29 mouse cellular contexts compared by ENCODE assay signal in genomic region chr7:49291208-49291892, GRCm38 (mm10).
A peak's percentile ranks its signal among the peaks of the same experiment; 100 is the strongest.
DNase-seq lines count a peak whose midpoint lies in the region; ATAC-seq and TF ChIP-seq lines count a peak whose summit lies in the region.
"Had no signal": no experiment of that assay in that cellular context is flagged by ENCODE, and none has a peak within 500 bp of the region (broad histone marks: within the 10 kb centered on the region; RNA-seq: fewer than 3 reads in every experiment).

No protein-coding gene starts in this region.

- H3K4me2 ChIP-seq in intestine, embryonic 15.5 days (replicated peaks): peak overlapping the region; percentile 45
- H3K4me2 ChIP-seq in liver, embryonic 13.5 days: no peak overlapping the region
- no peak overlapping the region for H3K4me2 ChIP-seq in kidney, embryonic 14.5 days (replicated peaks; ENCODE audit: low read depth, low read length)
- H3K4me2 ChIP-seq: forebrain, embryonic 15.5 days; heart, embryonic 12.5 days; hindbrain, embryonic 13.5 days; lung, embryonic 14.5 days had no signal

- peak overlapping the region; percentile 21 to 40 for H3K4me3 ChIP-seq in MEL (ENCODE audit: control insufficient read depth in 1 of 2, insufficient read depth in 1 of 2, low read depth in 2 of 2, low read length in 2 of 2)
- no peak overlapping the region for H3K4me3 ChIP-seq in intestine, embryonic 15.5 days (replicated peaks)
- H3K4me3 ChIP-seq in liver, embryonic 13.5 days (replicated peaks): no peak overlapping the region
- no peak overlapping the region for H3K4me3 ChIP-seq in kidney, embryonic 14.5 days (ENCODE audit: low read length)
- H3K4me3 ChIP-seq: forebrain, embryonic 10.5 days; forebrain, embryonic 15.5 days; gastrocnemius, adult 2 months; heart, adult 2 months; heart, embryonic 12.5 days; hindbrain, embryonic 13.5 days had no signal

- WGBS in intestine, embryonic 15.5 days: 73% methylated on average over 8 of the region's 8 CpGs
- WGBS in liver, embryonic 13.5 days (ENCODE audit: insufficient replicate concordance): 62% methylated on average over 8 of the region's 8 CpGs
- WGBS in kidney, embryonic 14.5 days: 88% methylated on average over 8 of the region's 8 CpGs

- ATAC-seq in intestine, embryonic 15.5 days: peak; percentile 85
- peak; percentile 43; the same call in 1 of the 2 replicates for ATAC-seq in liver, embryonic 13.5 days (ENCODE audit: low read depth)
- peak; percentile 79 for ATAC-seq in megakaryocyte-erythroid progenitor cell, adult 5-6 weeks (replicated peaks; ENCODE audit: low FRiP score, low TSS enrichment, poor library complexity, severe bottlenecking)
- no peak for ATAC-seq in kidney, embryonic 14.5 days (ENCODE audit: low FRiP score, low TSS enrichment)
- ATAC-seq: forebrain, embryonic 15.5 days had no signal

- peaks cover 0 to 17% of the 10 kb centered on the region in 2 experiments; a peak in 2 of 4 replicates for H3K36me3 ChIP-seq in MEL (ENCODE audit: control insufficient read depth in 1 of 2, insufficient read depth in 2 of 2, low read length in 2 of 2)
- H3K36me3 ChIP-seq in intestine, embryonic 15.5 days: no peaks in the 10 kb centered on the region
- H3K36me3 ChIP-seq in liver, embryonic 13.5 days: no peaks in the 10 kb centered on the region
- H3K36me3 ChIP-seq in kidney, embryonic 14.5 days (ENCODE audit: control insufficient read depth, insufficient read depth, low read length): no peaks in the 10 kb centered on the region
- H3K36me3 ChIP-seq: forebrain, embryonic 10.5 days; forebrain, embryonic 15.5 days; hindbrain, embryonic 13.5 days had no signal

- no peaks in the 10 kb centered on the region for H3K27me3 ChIP-seq in MEL (ENCODE audit: control insufficient read depth in 1 of 2, insufficient read depth in 2 of 2, low read length in 2 of 2)
- no peaks in the 10 kb centered on the region for H3K27me3 ChIP-seq in intestine, embryonic 15.5 days (replicated peaks)
- no peaks in the 10 kb centered on the region for H3K27me3 ChIP-seq in liver, embryonic 13.5 days
- H3K27me3 ChIP-seq in kidney, embryonic 14.5 days (ENCODE audit: control insufficient read depth, insufficient read depth, low read length): no peaks in the 10 kb centered on the region
- H3K27me3 ChIP-seq: forebrain, embryonic 15.5 days; heart, embryonic 12.5 days; hindbrain, embryonic 13.5 days had no signal

- H3K79me2 ChIP-seq in MEL (ENCODE audit: control insufficient read depth, insufficient read depth, low read length, poor library complexity): no peaks in the 10 kb centered on the region

- peak in 1 of 2 experiments; percentile 25; a peak in 1 of 4 replicates for TF ChIP-seq POLR2A in MEL (IDR thresholded peaks at IDR 0.05; ENCODE audit: control insufficient read depth in 1 of 2, insufficient read depth in 1 of 2, low read depth in 1 of 2, low read length in 2 of 2, poor library complexity in 1 of 2)

- peak overlapping the region; percentile 98 for H3K27ac ChIP-seq in MEL (ENCODE audit: control insufficient read depth, low read depth, low read length)
- H3K27ac ChIP-seq in intestine, embryonic 15.5 days: peak overlapping the region; percentile 82
- no peak overlapping the region for H3K27ac ChIP-seq in liver, embryonic 13.5 days
- H3K27ac ChIP-seq in kidney, embryonic 14.5 days (ENCODE audit: low read depth, low read length): no peak overlapping the region
- H3K27ac ChIP-seq: forebrain, embryonic 10.5 days; forebrain, embryonic 15.5 days; gastrocnemius, adult 2 months; heart, adult 2 months; hindbrain, embryonic 13.5 days; kidney, postnatal 0 days had no signal

- TF ChIP-seq EP300 in MEL (IDR thresholded peaks at IDR 0.05; ENCODE audit: low read depth in 1 of 2, low read length in 2 of 2): peak; percentile 91 to 95

- no peaks in the 10 kb centered on the region for H3K9me3 ChIP-seq in MEL (replicated peaks; ENCODE audit: insufficient read depth, low read length)
- no peaks in the 10 kb centered on the region for H3K9me3 ChIP-seq in intestine, embryonic 15.5 days
- H3K9me3 ChIP-seq in liver, embryonic 13.5 days (replicated peaks): no peaks in the 10 kb centered on the region
- H3K9me3 ChIP-seq in kidney, embryonic 14.5 days (ENCODE audit: control insufficient read depth, low read length): no peaks in the 10 kb centered on the region
- H3K9me3 ChIP-seq: forebrain, embryonic 15.5 days; heart, embryonic 12.5 days; hindbrain, embryonic 13.5 days had no signal

- TF ChIP-seq RAD21 in MEL (IDR thresholded peaks at IDR 0.05; ENCODE audit: low read depth, low read length): no peak

- peaks cover 14 to 24% of the 10 kb centered on the region in 2 experiments for H3K4me1 ChIP-seq in MEL (ENCODE audit: control insufficient read depth in 1 of 2, insufficient read depth in 2 of 2, low read length in 2 of 2)
- peaks cover 10% of the 10 kb centered on the region; the same call in 1 of the 2 replicates for H3K4me1 ChIP-seq in intestine, embryonic 15.5 days (replicated peaks)
- peaks cover 13% of the 10 kb centered on the region for H3K4me1 ChIP-seq in liver, embryonic 13.5 days (replicated peaks)
- H3K4me1 ChIP-seq in kidney, embryonic 14.5 days (ENCODE audit: control insufficient read depth, insufficient read depth, low read length): peaks cover 16% of the 10 kb centered on the region

- TF ChIP-seq CTCF in MEL (IDR thresholded peaks at IDR 0.05 in 2 of 3, conservative IDR thresholded peaks at IDR 0.05 in 1 of 3; ENCODE audit: control insufficient read depth in 1 of 3, insufficient read depth in 1 of 3, low read depth in 2 of 3, low read length in 3 of 3, poor library complexity in 1 of 3, severe bottlenecking in 1 of 3): no peak

- H3K9ac ChIP-seq in MEL (ENCODE audit: control insufficient read depth, low read depth, low read length, poor library complexity, severe bottlenecking): peak overlapping the region; percentile 52
- no peak overlapping the region for H3K9ac ChIP-seq in intestine, embryonic 15.5 days
- no peak overlapping the region for H3K9ac ChIP-seq in liver, embryonic 13.5 days
- H3K9ac ChIP-seq in kidney, embryonic 14.5 days (ENCODE audit: low read depth, low read length): no peak overlapping the region
- H3K9ac ChIP-seq: forebrain, embryonic 15.5 days; heart, embryonic 12.5 days; hindbrain, embryonic 13.5 days; lung, embryonic 14.5 days had no signal

- DNase-seq in MEL (ENCODE audit: low read depth, low spot score): peak; percentile 91
- DNase-seq in liver, embryonic 13.5 days: no peak
- no peak for DNase-seq in lung, postnatal 4 days
- DNase-seq in frontal cortex, postnatal 36 days (ENCODE audit: low spot score in 2 of 2): no peak
- DNase-seq in neural tube, embryonic 10.5 days (ENCODE audit: extremely low spot score, low spot score): no peak
- DNase-seq: adrenal gland, adult 2 months; adrenal gland, postnatal 36 days; cerebellum, adult 2 months; cerebellum, postnatal 14 days; gastrocnemius, adult 2 months; gastrocnemius, postnatal 36 days; heart, adult 2 months; heart, postnatal 4 days; kidney, adult 18-20 months; kidney, postnatal 4 days; layer of hippocampus, postnatal 36 days; left cerebral cortex, postnatal 4 days; lung, embryonic 14.5 days; midbrain, embryonic 14.5 days; right cerebral cortex, postnatal 25 days; spleen, adult 18-20 months had no signal

TF ChIP-seq in MEL, 35 proteins besides CTCF, POLR2A, EP300 and RAD21 (continues in another document):
- TF ChIP-seq CHD1 (IDR thresholded peaks at IDR 0.05; ENCODE audit: low read depth, low read length) (no peak), NRF1 (IDR thresholded peaks at IDR 0.05; ENCODE audit: insufficient read depth, low read depth, low read length, poor library complexity, severe bottlenecking) (no peak), MXI1 (IDR thresholded peaks at IDR 0.05; ENCODE audit: low read depth, low read length) (peak; percentile 81), E2F4 (IDR thresholded peaks at IDR 0.05; ENCODE audit: borderline replicate concordance, low read depth, low read length) (no peak), POLR2AphosphoS2 (IDR thresholded peaks at IDR 0.05; ENCODE audit: low read length) (0 out of 2 replicates have a peak, but pooled peaks have one; percentile 38), RCOR1 (IDR thresholded peaks at IDR 0.05; ENCODE audit: low read depth, low read length) (peak; percentile 60; the same call in 1 of the 2 replicates), USF1 (IDR thresholded peaks at IDR 0.05; ENCODE audit: low read depth, low read length) (no peak), KAT2A (conservative IDR thresholded peaks at IDR 0.05; ENCODE audit: low read depth, low read length) (no peak), SMC3 (IDR thresholded peaks at IDR 0.05; ENCODE audit: low read depth, low read length) (no peak), ZNF384 (IDR thresholded peaks at IDR 0.05; ENCODE audit: low read depth, low read length) (no peak), BHLHE40 (IDR thresholded peaks at IDR 0.05; ENCODE audit: borderline replicate concordance, low read depth, low read length) (peak; percentile 45; the same call in 1 of the 2 replicates), ETS1 (IDR thresholded peaks at IDR 0.05; ENCODE audit: low read depth, low read length) (peak; percentile 93), NELFE (IDR thresholded peaks at IDR 0.05; ENCODE audit: low read depth, low read length) (no peak), ZKSCAN1 (IDR thresholded peaks at IDR 0.05; ENCODE audit: low read depth, low read length) (no peak), SIN3A (IDR thresholded peaks at IDR 0.05; ENCODE audit: low read length) (peak; percentile 82; the same call in 1 of the 2 replicates), TBP (IDR thresholded peaks at IDR 0.05; ENCODE audit: low read depth, low read length) (no peak), UBTF (IDR thresholded peaks at IDR 0.05; ENCODE audit: borderline replicate concordance, insufficient read depth, low read depth, low read length) (no peak), TAL1 (IDR thresholded peaks at IDR 0.05; ENCODE audit: low read length) (peak; percentile 62), POLR2AphosphoS5 (IDR thresholded peaks at IDR 0.05; ENCODE audit: borderline replicate concordance, low read depth, low read length) (no peak), ZMIZ1 (IDR thresholded peaks at IDR 0.05; ENCODE audit: low read depth, low read length) (no peak), GATA1 (IDR thresholded peaks at IDR 0.05; ENCODE audit: low read depth, low read length) (peak; percentile 97), MAZ (IDR thresholded peaks at IDR 0.05; ENCODE audit: low read depth, low read length) (no peak), MYC (IDR thresholded peaks at IDR 0.05; ENCODE audit: low read depth, low read length) (peak; percentile 96), MEF2A (IDR thresholded peaks at IDR 0.05; ENCODE audit: extremely low read depth, insufficient replicate concordance, low read depth, low read length, poor library complexity, severe bottlenecking) (no peak), JUND (IDR thresholded peaks at IDR 0.05; ENCODE audit: low read depth, low read length) (no peak), GABPA (IDR thresholded peaks at IDR 0.05; ENCODE audit: low read depth, low read length) (no peak), TCF12 (IDR thresholded peaks at IDR 0.05; ENCODE audit: low read depth, low read length) (peak; percentile 91), MAX (IDR thresholded peaks at IDR 0.05; ENCODE audit: low read length) (peak; percentile 92)

Comparison
In these comparisons a context has a peak if more than half of its experiments do, and no peak if none do; other contexts are left out.
1. H3K27ac ChIP-seq: peak in MEL (single experiment) and intestine, embryonic 15.5 days (single experiment); none in liver, embryonic 13.5 days (single experiment) and kidney, embryonic 14.5 days (single experiment).
2. H3K4me3 ChIP-seq: peak in MEL (2 of 2); none in intestine, embryonic 15.5 days (single experiment), liver, embryonic 13.5 days (single experiment) and kidney, embryonic 14.5 days (single experiment).